Mouse (Mus musculus) heart, adult 8-10 months (tissue): ENCODE measurements at regions not wholly inside any gene's neighbourhood (a gene's known extent, or its start where the extent isn't known, plus 50 kb on each side); places are given as distances from the start of the nearest gene placed in this dataset.
"Not testable (repeated sequence)": the region's sequence is repeated elsewhere in the genome, so short reads cannot be mapped to it uniquely, and the experiment has no call there.

Source experiments
- DNase-seq: peaks from one replicate; pipeline ENCODE4 v3.0.0; 2022; ENCODE audit warnings: low spot score

GRCm38 (mm10) chr10:68956539-68956938 lies 194.7 kb upstream of the Rhobtb1 start:
- DNase-seq, result peak; percentile 34

GRCm38 (mm10) chr10:68961376-68961775 lies 189.9 kb upstream of the Rhobtb1 start:
- DNase-seq, result no peak

GRCm38 (mm10) chr10:68963090-68963489 lies 188.1 kb upstream of the Rhobtb1 start:
- no peak for DNase-seq

- no peak for DNase-seq
Measured at GRCm38 (mm10) chr10:68965271-68965670, 186.0 kb upstream of the Rhobtb1 start.

GRCm38 (mm10) chr10:68967976-68968968 lies 183.0 kb upstream of the Rhobtb1 start:
- no peak for DNase-seq

GRCm38 (mm10) chr10:68970521-68970920 lies 180.7 kb upstream of the Rhobtb1 start:
- no peak for DNase-seq

GRCm38 (mm10) chr10:68974771-68975170 lies 176.5 kb upstream of the Rhobtb1 start:
- DNase-seq, result no peak

- no peak for DNase-seq
Measured at GRCm38 (mm10) chr10:68976443-68977025, 174.7 kb upstream of the Rhobtb1 start.

- no peak for DNase-seq
Measured at GRCm38 (mm10) chr10:68978115-68978514, 173.1 kb upstream of the Rhobtb1 start.

GRCm38 (mm10) chr10:68979949-68980348 lies 171.3 kb upstream of the Rhobtb1 start:
- peak; percentile 15 for DNase-seq

- DNase-seq, result no peak
Measured at GRCm38 (mm10) chr10:68982288-68982687, 168.9 kb upstream of the Rhobtb1 start.

- no peak for DNase-seq
Measured at GRCm38 (mm10) chr10:68990584-68990983, 160.7 kb upstream of the Rhobtb1 start.

GRCm38 (mm10) chr10:68999610-69000009 lies 151.6 kb upstream of the Rhobtb1 start:
- DNase-seq, result no peak

GRCm38 (mm10) chr10:69001654-69002435 lies 149.4 kb upstream of the Rhobtb1 start:
- no peak for DNase-seq

GRCm38 (mm10) chr10:69005199-69005872 lies 145.9 kb upstream of the Rhobtb1 start:
- DNase-seq, result peak; percentile 57

GRCm38 (mm10) chr10:69008679-69009078 lies 142.6 kb upstream of the Rhobtb1 start:
- not testable (repeated sequence) for DNase-seq

GRCm38 (mm10) chr10:69020811-69021743 lies 130.2 kb upstream of the Rhobtb1 start:
- DNase-seq, result no peak

- DNase-seq, result no peak
Measured at GRCm38 (mm10) chr10:69033410-69033809, 117.8 kb upstream of the Rhobtb1 start.

GRCm38 (mm10) chr10:69034390-69035120 lies 116.7 kb upstream of the Rhobtb1 start:
- no peak for DNase-seq

GRCm38 (mm10) chr10:69035536-69035935 lies 115.7 kb upstream of the Rhobtb1 start:
- not testable (repeated sequence) for DNase-seq
